Mouse (Mus musculus) heart, embryonic 14.5 days (tissue): ENCODE data around the gene Scgb1a1. TPM values are rescaled to one million over a fixed set of nuclear protein-coding genes. Genes with fewer than 3 reads are reported as not detected.

ENCODE experiments used
- ATAC-seq: fragments of 200-750 bp; cut with Nextera tagmentation; 2 replicates; pipeline ENCODE4 v1.8.0; 2017; ENCODE audit warnings: low read depth, moderate TSS enrichment; ENCODE audit not compliant: insufficient number of reproducible peaks, insufficient read depth, low FRiP score
- H3K27ac ChIP-seq, 2 experiments: fragments of 200-500 bp in 1 of 2; fragments of 300-500 bp in 1 of 2; sonication (generic) in 1 of 2; replicated peaks in 1 of 2; 2 replicates each; pipeline ENCODE4 v1.5.1; 2012 to 2014; ENCODE audit warnings: low read depth in 2 of 2, low read length in 2 of 2, control low read depth in 1 of 2, mild to moderate bottlenecking in 1 of 2, mixed read lengths in 1 of 2; ENCODE audit not compliant: control insufficient read depth in 1 of 2, insufficient read depth in 1 of 2
- H3K27me3 ChIP-seq: fragments of 300-500 bp; sonication (generic); 2 replicates; pipeline ENCODE4 v1.6.1; 2014; ENCODE audit warnings: mild to moderate bottlenecking, low read length, control low read depth; ENCODE audit not compliant: control insufficient read depth, insufficient read depth
- H3K36me3 ChIP-seq: fragments of 300-500 bp; sonication (generic); 2 replicates; pipeline ENCODE4 v1.6.1; 2014; ENCODE audit warnings: mild to moderate bottlenecking, control low read depth, low read length, mixed read lengths; ENCODE audit not compliant: control insufficient read depth, insufficient read depth
- H3K4me1 ChIP-seq, 2 experiments: fragments of 200-500 bp in 1 of 2; fragments of 300-500 bp in 1 of 2; sonication (generic) in 1 of 2; 2 replicates each; pipeline ENCODE4 v1.6.1; 2012 to 2014; ENCODE audit warnings: low read length in 2 of 2, control low read depth in 1 of 2, mixed read lengths in 1 of 2; ENCODE audit not compliant: control insufficient read depth in 2 of 2, insufficient read depth in 2 of 2
- H3K4me2 ChIP-seq: fragments of 300-500 bp; sonication (generic); 2 replicates; pipeline ENCODE4 v1.6.1; 2014; ENCODE audit warnings: mild to moderate bottlenecking, low read length
- H3K4me3 ChIP-seq, 2 experiments: fragments of 200-500 bp in 1 of 2; fragments of 300-500 bp in 1 of 2; sonication (generic) in 1 of 2; 2 replicates each; pipeline ENCODE4 v1.5.1; 2012 to 2014; ENCODE audit warnings: low read length in 2 of 2, mild to moderate bottlenecking in 2 of 2, control low read depth in 1 of 2, low read depth in 1 of 2, moderate library complexity in 1 of 2; ENCODE audit not compliant: control insufficient read depth in 1 of 2, insufficient read depth in 1 of 2
- H3K9ac ChIP-seq: fragments of 300-500 bp; sonication (generic); 2 replicates; pipeline ENCODE4 v1.6.1; 2014; ENCODE audit warnings: mild to moderate bottlenecking, low read length
- H3K9me3 ChIP-seq: fragments of 300-500 bp; sonication (generic); 2 replicates; pipeline ENCODE4 v1.6.1; 2016; ENCODE audit warnings: low read length, control low read depth; ENCODE audit not compliant: control insufficient read depth
- WGBS: fragments of 180-500 bp; shearing (Covaris S2); extraction: QIAGEN DNeasy Blood & Tissue Kit; methylation state at CpG from one replicate; pipeline ENCODE4 v1.1.7; 2014; 5-methylcytosine and 5-hydroxymethylcytosine counted together
- polyA plus RNA-seq: library from polyadenylated mRNA; unstranded; fragments of >200 nt; fragmentation: Nextera tagmentation; extraction: Ambion mirVana; gene quantifications from 2 replicates; pipeline ENCODE4 v1.2.1, GENCODE M21; 2014

The Scgb1a1 gene
- polyA plus RNA-seq, 1 experiment from 2014 or later = not detected

GRCm38 (mm10) chr19:9082191-9083009, 5.4 kb downstream of the Scgb1a1 start:
- H3K9me3 ChIP-seq = no peaks in the 10 kb centered on the region
- ATAC-seq = peak; percentile 85
- no peak overlapping the region for H3K27ac ChIP-seq
- WGBS = 18% methylated on average over 23 of the region's 23 CpGs
- no peaks in the 10 kb centered on the region for H3K27me3 ChIP-seq
- H3K4me1 ChIP-seq = peaks cover 11 to 22% of the 10 kb centered on the region in 2 experiments
- no peaks in the 10 kb centered on the region for H3K36me3 ChIP-seq
- peak overlapping the region; percentile 55 for H3K4me2 ChIP-seq
- no peak overlapping the region for H3K4me3 ChIP-seq
- H3K9ac ChIP-seq = peak overlapping the region; percentile 57

- Histone ChIP-seq H3K27me3 (no peaks in the 10 kb centered on the region), H3K4me3 (no peak overlapping the region), H3K27ac (no peak overlapping the region), H3K9ac (peak overlapping the region; percentile 57), H3K4me1 (peaks cover 11 to 22% of the 10 kb centered on the region in 2 experiments), H3K36me3 (no peaks in the 10 kb centered on the region), H3K4me2 (peak overlapping the region; percentile 55; the same call in 1 of the 2 replicates), H3K9me3 (no peaks in the 10 kb centered on the region)
- WGBS = 86% methylated on average over 14 of the region's 14 CpGs
- ATAC-seq = no peak
Measured at GRCm38 (mm10) chr19:9081311-9082190, 6.2 kb downstream of the Scgb1a1 start.

GRCm38 (mm10) chr19:9079916-9080315, 7.8 kb downstream of the Scgb1a1 start:
- no peak overlapping the region for H3K4me2 ChIP-seq
- no peaks in the 10 kb centered on the region for H3K9me3 ChIP-seq
- H3K9ac ChIP-seq = no peak overlapping the region
- H3K27me3 ChIP-seq = no peaks in the 10 kb centered on the region
- no peaks in the 10 kb centered on the region for H3K36me3 ChIP-seq
- no peak overlapping the region for H3K4me3 ChIP-seq
- H3K4me1 ChIP-seq = peaks cover 11 to 22% of the 10 kb centered on the region in 2 experiments
- no peak for ATAC-seq
- H3K27ac ChIP-seq = no peak overlapping the region
- WGBS = 26% methylated on average over 7 of the region's 7 CpGs

- Histone ChIP-seq H3K9me3 (no peaks in the 10 kb centered on the region), H3K4me3 (no peak overlapping the region), H3K36me3 (no peaks in the 10 kb centered on the region), H3K9ac (no peak overlapping the region), H3K27ac (no peak overlapping the region), H3K4me2 (no peak overlapping the region), H3K4me1 (peaks cover 13% of the 10 kb centered on the region in 2 experiments), H3K27me3 (no peaks in the 10 kb centered on the region)
- ATAC-seq = no peak
- 66% methylated on average over 4 of the region's 4 CpGs for WGBS
Measured at GRCm38 (mm10) chr19:9076982-9077660, 10.6 kb downstream of the Scgb1a1 start.

- Histone ChIP-seq H3K27ac (no peak overlapping the region), H3K4me2 (no peak overlapping the region), H3K4me1 (peaks cover 19 to 23% of the 10 kb centered on the region in 2 experiments), H3K9me3 (no peaks in the 10 kb centered on the region), H3K27me3 (no peaks in the 10 kb centered on the region), H3K4me3 (no peak overlapping the region), H3K9ac (no peak overlapping the region), H3K36me3 (no peaks in the 10 kb centered on the region)
- ATAC-seq = no peak
- 87% methylated on average over 3 of the region's 3 CpGs for WGBS
Measured at GRCm38 (mm10) chr19:9076035-9076434, 11.7 kb downstream of the Scgb1a1 start.

- no peaks in the 10 kb centered on the region for H3K36me3 ChIP-seq
- no peak overlapping the region for H3K4me2 ChIP-seq
- 73% methylated on average over 2 of the region's 2 CpGs for WGBS
- H3K9ac ChIP-seq = no peak overlapping the region
- no peaks in the 10 kb centered on the region for H3K27me3 ChIP-seq
- H3K4me1 ChIP-seq = peaks cover 24 to 27% of the 10 kb centered on the region in 2 experiments
- no peak overlapping the region for H3K27ac ChIP-seq
- ATAC-seq = no peak
- no peaks in the 10 kb centered on the region for H3K9me3 ChIP-seq
- no peak overlapping the region for H3K4me3 ChIP-seq
Measured at GRCm38 (mm10) chr19:9075558-9075957, 12.2 kb downstream of the Scgb1a1 start.

GRCm38 (mm10) chr19:9074424-9074823, 13.3 kb downstream of the Scgb1a1 start:
- Histone ChIP-seq H3K9me3 (no peaks in the 10 kb centered on the region), H3K27ac (peak overlapping the region; percentile 11 to 46), H3K4me1 (peaks cover 31% of the 10 kb centered on the region in 2 experiments), H3K4me3 (no peak overlapping the region), H3K36me3 (no peaks in the 10 kb centered on the region), H3K9ac (no peak overlapping the region), H3K4me2 (no peak overlapping the region), H3K27me3 (no peaks in the 10 kb centered on the region)
- ATAC-seq = no peak
- 72% methylated on average over 4 of the region's 4 CpGs for WGBS
